Mouse (Mus musculus) hindbrain, embryonic 13.5 days (tissue): Measurements from ENCODE around the gene H2-DMb1. TPM values are rescaled to one million over a fixed set of nuclear protein-coding genes. Genes with fewer than 3 reads are reported as not detected.

ENCODE experiments used
- ATAC-seq: fragments of 200-750 bp; cut with Nextera tagmentation; 2 replicates; pipeline ENCODE4 v1.8.0; 2017; ENCODE audit warnings: moderate TSS enrichment; ENCODE audit not compliant: low FRiP score
- H3K27ac ChIP-seq: fragments of 300-500 bp; sonication (generic); 2 replicates; pipeline ENCODE4 v1.5.1; 2015; ENCODE audit warnings: inconsistent platforms, mild to moderate bottlenecking, moderate library complexity
- H3K27me3 ChIP-seq: fragments of 300-500 bp; sonication (generic); 2 replicates; pipeline ENCODE4 v1.6.1; 2015; ENCODE audit warnings: mild to moderate bottlenecking, inconsistent platforms
- H3K36me3 ChIP-seq: fragments of 300-500 bp; sonication (generic); 2 replicates; pipeline ENCODE4 v1.6.1; 2015; ENCODE audit warnings: mild to moderate bottlenecking, inconsistent platforms
- H3K4me1 ChIP-seq: fragments of 300-500 bp; sonication (generic); replicated peaks from 2 replicates; pipeline ENCODE4 v1.6.1; 2015; ENCODE audit warnings: inconsistent platforms
- H3K4me2 ChIP-seq: fragments of 300-500 bp; sonication (generic); 2 replicates; pipeline ENCODE4 v1.6.1; 2015; ENCODE audit warnings: inconsistent platforms, mild to moderate bottlenecking, moderate library complexity
- H3K4me3 ChIP-seq: fragments of 300-500 bp; sonication (generic); 2 replicates; pipeline ENCODE4 v1.5.1; 2015; ENCODE audit warnings: mild to moderate bottlenecking, inconsistent platforms
- H3K9ac ChIP-seq: fragments of 300-500 bp; sonication (generic); 2 replicates; pipeline ENCODE4 v1.6.1; 2015; ENCODE audit warnings: mild to moderate bottlenecking, inconsistent platforms
- H3K9me3 ChIP-seq: fragments of 300-500 bp; sonication (generic); 2 replicates; pipeline ENCODE4 v1.6.1; 2016; ENCODE audit warnings: inconsistent platforms
- WGBS: fragments of 180-500 bp; shearing (Covaris S2); methylation state at CpG from one replicate; pipeline ENCODE4 v1.1.7; 2015; 5-methylcytosine and 5-hydroxymethylcytosine counted together
- polyA plus RNA-seq: library from polyadenylated mRNA; unstranded; fragments of >200 nt; fragmentation: Nextera tagmentation; extraction: Ambion mirVana; gene quantifications from 2 replicates; pipeline ENCODE4 v1.2.1, GENCODE M21; 2015

The H2-DMb1 gene
- polyA plus RNA-seq: 0.60 and 0.84 TPM in 2 replicates

- Histone ChIP-seq H3K4me1 (no peaks in the 10 kb centered on the region), H3K4me2 (no peak within 1 kb of the TSS), H3K27ac (no peak within 1 kb of the TSS), H3K9me3 (no peaks in the 10 kb centered on the region), H3K4me3 (no peak within 1 kb of the TSS), H3K27me3 (0 out of 2 replicates have a peak, but pooled peaks cover 3% of the 10 kb centered on the region), H3K9ac (no peak within 1 kb of the TSS), H3K36me3 (no peaks in the 10 kb centered on the region)
- WGBS: 71% methylated on average over 4 of the region's 4 CpGs
- no peak for ATAC-seq
Observed at GRCm38 (mm10) chr17:34152923-34153322, at the start of gene H2-DMb1. Gene H2-DMb1 (plus strand): TSS chr17:34153072.

GRCm38 (mm10) chr17:34104804-34105203, 48.1 kb upstream of the H2-DMb1 start:
- Histone ChIP-seq H3K9ac (no peak overlapping the region), H3K9me3 (no peaks in the 10 kb centered on the region), H3K4me1 (peaks cover 6% of the 10 kb centered on the region), H3K27me3 (no peaks in the 10 kb centered on the region; the same call in 1 of the 2 replicates), H3K4me2 (no peak overlapping the region), H3K27ac (no peak overlapping the region), H3K4me3 (no peak overlapping the region), H3K36me3 (peaks cover 9% of the 10 kb centered on the region)
- 88% methylated on average over 9 of the region's 9 CpGs for WGBS
- no peak for ATAC-seq

- ATAC-seq: no peak
- H3K9me3 ChIP-seq: no peaks in the 10 kb centered on the region
- WGBS: 90% methylated on average over 7 of the region's 7 CpGs
- H3K36me3 ChIP-seq: peaks cover 27% of the 10 kb centered on the region
- H3K27me3 ChIP-seq: no peaks in the 10 kb centered on the region
- H3K4me1 ChIP-seq: peaks cover 11% of the 10 kb centered on the region
- H3K4me3 ChIP-seq: no peak overlapping the region
- no peak overlapping the region for H3K27ac ChIP-seq
- H3K4me2 ChIP-seq: no peak overlapping the region
- no peak overlapping the region for H3K9ac ChIP-seq
Observed at GRCm38 (mm10) chr17:34106555-34106954, 46.3 kb upstream of the H2-DMb1 start.

- ATAC-seq: no peak
- peaks cover 7% of the 10 kb centered on the region for H3K4me1 ChIP-seq
- no peaks in the 10 kb centered on the region for H3K9me3 ChIP-seq
- H3K4me2 ChIP-seq: no peak overlapping the region
- no peaks in the 10 kb centered on the region for H3K27me3 ChIP-seq
- no peak overlapping the region for H3K9ac ChIP-seq
- H3K4me3 ChIP-seq: no peak overlapping the region
- WGBS: 88% methylated on average over 7 of the region's 7 CpGs
- peaks cover 34% of the 10 kb centered on the region for H3K36me3 ChIP-seq
- H3K27ac ChIP-seq: no peak overlapping the region
Observed at GRCm38 (mm10) chr17:34107109-34107867, 45.6 kb upstream of the H2-DMb1 start.

- Histone ChIP-seq H3K4me3 (no peak overlapping the region), H3K36me3 (peaks cover 46% of the 10 kb centered on the region), H3K4me1 (peaks cover 7% of the 10 kb centered on the region), H3K9me3 (no peaks in the 10 kb centered on the region), H3K27ac (no peak overlapping the region), H3K9ac (no peak overlapping the region), H3K27me3 (no peaks in the 10 kb centered on the region), H3K4me2 (no peak overlapping the region)
- ATAC-seq: no peak
- WGBS: 72% methylated on average over 6 of the region's 6 CpGs
Observed at GRCm38 (mm10) chr17:34108460-34108859, 44.4 kb upstream of the H2-DMb1 start.

- H3K27ac ChIP-seq: peak overlapping the region; percentile 48; the same call in 1 of the 2 replicates
- WGBS: 81% methylated on average over 14 of the region's 14 CpGs
- peaks cover 53% of the 10 kb centered on the region for H3K36me3 ChIP-seq
- H3K4me1 ChIP-seq: peaks cover 7% of the 10 kb centered on the region
- no peak for ATAC-seq
- no peak overlapping the region for H3K9ac ChIP-seq
- no peak overlapping the region for H3K4me2 ChIP-seq
- no peaks in the 10 kb centered on the region for H3K27me3 ChIP-seq
- no peaks in the 10 kb centered on the region for H3K9me3 ChIP-seq
- H3K4me3 ChIP-seq: no peak overlapping the region
Observed at GRCm38 (mm10) chr17:34109038-34109805, 43.6 kb upstream of the H2-DMb1 start.

GRCm38 (mm10) chr17:34109806-34110195, 43.1 kb upstream of the H2-DMb1 start:
- Histone ChIP-seq H3K27me3 (no peaks in the 10 kb centered on the region), H3K36me3 (peaks cover 59% of the 10 kb centered on the region), H3K4me3 (no peak overlapping the region), H3K27ac (peak overlapping the region; percentile 48; the same call in 1 of the 2 replicates), H3K9me3 (no peaks in the 10 kb centered on the region), H3K9ac (no peak overlapping the region), H3K4me1 (peaks cover 8% of the 10 kb centered on the region), H3K4me2 (no peak overlapping the region)
- no peak for ATAC-seq
- WGBS: 73% methylated on average over 3 of the region's 3 CpGs

- Histone ChIP-seq H3K27me3 (no peaks in the 10 kb centered on the region), H3K4me2 (no peak overlapping the region), H3K27ac (peak overlapping the region; percentile 48; the same call in 1 of the 2 replicates), H3K4me1 (peaks cover 13% of the 10 kb centered on the region), H3K9ac (no peak overlapping the region), H3K4me3 (no peak overlapping the region), H3K36me3 (peaks cover 64% of the 10 kb centered on the region), H3K9me3 (no peaks in the 10 kb centered on the region)
- no peak for ATAC-seq
- WGBS: 73% methylated on average over 8 of the region's 8 CpGs
Observed at GRCm38 (mm10) chr17:34110309-34110708, 42.6 kb upstream of the H2-DMb1 start.

- peaks cover 38% of the 10 kb centered on the region for H3K4me1 ChIP-seq
- no peak overlapping the region for H3K4me2 ChIP-seq
- H3K9me3 ChIP-seq: no peaks in the 10 kb centered on the region
- H3K27me3 ChIP-seq: no peaks in the 10 kb centered on the region
- peaks cover 91% of the 10 kb centered on the region for H3K36me3 ChIP-seq
- H3K4me3 ChIP-seq: no peak overlapping the region
- H3K9ac ChIP-seq: no peak overlapping the region
- H3K27ac ChIP-seq: no peak overlapping the region
- 93% methylated on average over 7 of the region's 7 CpGs for WGBS
- ATAC-seq: no peak
Observed at GRCm38 (mm10) chr17:34114114-34114513, 38.8 kb upstream of the H2-DMb1 start.

GRCm38 (mm10) chr17:34116736-34117370, 36.0 kb upstream of the H2-DMb1 start:
- peak overlapping the region; percentile 97 for H3K9ac ChIP-seq
- H3K4me1 ChIP-seq: peaks cover 31% of the 10 kb centered on the region
- no peak for ATAC-seq
- peaks cover 64% of the 10 kb centered on the region for H3K36me3 ChIP-seq
- no peaks in the 10 kb centered on the region for H3K9me3 ChIP-seq
- H3K4me2 ChIP-seq: peak overlapping the region; percentile 93
- peak overlapping the region; percentile 95 for H3K4me3 ChIP-seq
- H3K27me3 ChIP-seq: no peaks in the 10 kb centered on the region
- 39% methylated on average over 7 of the region's 7 CpGs for WGBS
- 0 out of 2 replicates have a peak overlapping the region, but pooled peaks have one; percentile 3 for H3K27ac ChIP-seq

- Histone ChIP-seq H3K36me3 (peaks cover 57% of the 10 kb centered on the region), H3K4me1 (peaks cover 31% of the 10 kb centered on the region), H3K9me3 (no peaks in the 10 kb centered on the region), H3K27me3 (no peaks in the 10 kb centered on the region), H3K9ac (peak overlapping the region; percentile 97), H3K4me3 (peak overlapping the region; percentile 95), H3K27ac (peak overlapping the region; percentile 100; the same call in 1 of the 2 replicates), H3K4me2 (peak overlapping the region; percentile 93)
- WGBS: 1% methylated on average over 5 of the region's 5 CpGs
- ATAC-seq: no peak
Observed at GRCm38 (mm10) chr17:34117421-34118112, 35.3 kb upstream of the H2-DMb1 start.
